Mouse (Mus musculus) cerebellum, postnatal 4 days (tissue): Measurements from ENCODE around the gene Plac9a.

Source experiments
- DNase-seq, 2 experiments: peaks; one replicate each; pipeline ENCODE4 v3.0.0; 2022; ENCODE audit warnings: low spot score in 2 of 2, mixed read lengths in 1 of 2

Gene Plac9a

DNA sequence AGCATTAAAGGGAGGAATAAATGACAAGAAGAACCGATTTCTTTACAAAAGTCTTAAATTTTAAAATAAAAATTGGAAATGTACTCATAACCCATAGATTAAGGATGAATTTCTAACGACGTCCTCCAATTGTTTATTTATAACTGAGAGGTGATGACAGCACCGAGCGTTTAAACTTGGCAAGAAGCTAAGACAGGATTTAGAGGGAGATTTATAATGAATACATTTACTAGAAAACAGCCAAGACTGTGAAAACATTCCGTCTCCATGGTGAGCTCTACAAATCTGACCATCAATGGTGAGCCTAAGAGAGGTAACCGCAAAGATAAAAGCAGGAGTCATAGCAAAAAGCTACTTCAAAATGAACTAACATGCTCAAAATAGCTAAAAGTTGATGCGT is 64.5 kb downstream of the Plac9a start:
- DNase-seq: no peak
